Mouse (Mus musculus) kidney, postnatal 0 days (tissue): ENCODE data around the gene Cdc37l1. TPM values are rescaled to one million over a fixed set of nuclear protein-coding genes. Genes with fewer than 3 reads are reported as not detected.
"Not testable (repeated sequence)": the region's sequence is repeated elsewhere in the genome, so short reads cannot be mapped to it uniquely, and the experiment has no call there.

Experiments used
- ATAC-seq: fragments of 200-750 bp; cut with Nextera tagmentation; replicated peaks from 2 replicates; pipeline ENCODE4 v1.8.0; 2017; ENCODE audit warnings: low read depth, moderate number of reproducible peaks, moderate TSS enrichment, moderate library complexity; ENCODE audit not compliant: low FRiP score
- DNase-seq: peaks from one replicate; pipeline ENCODE4 v3.0.0-alpha.2; 2016; ENCODE audit warnings: low spot score
- H3K27ac ChIP-seq: fragments of 300-500 bp; sonication (generic); 2 replicates; pipeline ENCODE4 v1.5.1; 2014; ENCODE audit warnings: mild to moderate bottlenecking
- H3K27me3 ChIP-seq: fragments of 300-500 bp; sonication (generic); 2 replicates; pipeline ENCODE4 v1.6.1; 2014; ENCODE audit warnings: low read length, mixed read lengths; ENCODE audit not compliant: insufficient read depth
- H3K36me3 ChIP-seq: fragments of 300-500 bp; sonication (generic); 2 replicates; pipeline ENCODE4 v1.6.1; 2014; ENCODE audit warnings: low read length, mixed read lengths; ENCODE audit not compliant: insufficient read depth
- H3K4me1 ChIP-seq: fragments of 300-500 bp; sonication (generic); replicated peaks from 2 replicates; pipeline ENCODE4 v1.6.1; 2014; ENCODE audit warnings: antibody characterized with exemption, low read length, mixed read lengths; ENCODE audit not compliant: insufficient read depth
- H3K4me2 ChIP-seq: fragments of 300-500 bp; sonication (generic); 2 replicates; pipeline ENCODE4 v1.6.1; 2014; ENCODE audit warnings: mild to moderate bottlenecking, low read length, moderate library complexity, mixed read lengths
- H3K4me3 ChIP-seq: fragments of 300-500 bp; sonication (generic); replicated peaks from 2 replicates; pipeline ENCODE4 v1.5.1; 2014; ENCODE audit warnings: low read depth, low read length
- H3K9ac ChIP-seq: fragments of 300-500 bp; sonication (generic); 2 replicates; pipeline ENCODE4 v1.6.1; 2014; ENCODE audit warnings: low read depth, low read length
- H3K9me3 ChIP-seq: fragments of 300-500 bp; sonication (generic); replicated peaks from 2 replicates; pipeline ENCODE4 v1.6.1; 2016; ENCODE audit warnings: low read length, inconsistent platforms, mixed read lengths
- CTCF ChIP-seq: IDR thresholded peaks from 2 replicates; pipeline ENCODE4 v1.5.1; 2016; ENCODE audit warnings: antibody characterized with exemption, low read depth, mild to moderate bottlenecking, moderate library complexity
- WGBS: fragments of 180-500 bp; shearing (Covaris S2); extraction: QIAGEN DNeasy Blood & Tissue Kit; methylation state at CpG from one replicate; pipeline ENCODE4 v1.1.7; 2014; 5-methylcytosine and 5-hydroxymethylcytosine counted together
- polyA plus RNA-seq: library from polyadenylated mRNA; unstranded; fragments of >200 nt; fragmentation: Nextera tagmentation; extraction: Ambion mirVana; gene quantifications from 2 replicates; pipeline ENCODE4 v1.2.1, GENCODE M21; 2015

Cdc37l1 gene
- polyA plus RNA-seq, 1 experiment from 2014 or later, result 28.2 TPM

GRCm38 (mm10) chr19:28995366-28995765 lies 5.2 kb downstream of the Cdc37l1 start:
- no peak for TF ChIP-seq CTCF
- H3K27me3 ChIP-seq, result no peaks in the 10 kb centered on the region
- peaks cover 15% of the 10 kb centered on the region for H3K36me3 ChIP-seq
- ATAC-seq (no peak), DNase-seq (no peak)
- H3K4me3 ChIP-seq, result no peak overlapping the region
- no peaks in the 10 kb centered on the region for H3K9me3 ChIP-seq
- peaks cover 6% of the 10 kb centered on the region; the same call in 1 of the 2 replicates for H3K4me1 ChIP-seq
- WGBS, result 94% methylated on average over 5 of the region's 5 CpGs
- no peak overlapping the region for H3K4me2 ChIP-seq
- H3K27ac ChIP-seq, result no peak overlapping the region
- no peak overlapping the region for H3K9ac ChIP-seq

DNA sequence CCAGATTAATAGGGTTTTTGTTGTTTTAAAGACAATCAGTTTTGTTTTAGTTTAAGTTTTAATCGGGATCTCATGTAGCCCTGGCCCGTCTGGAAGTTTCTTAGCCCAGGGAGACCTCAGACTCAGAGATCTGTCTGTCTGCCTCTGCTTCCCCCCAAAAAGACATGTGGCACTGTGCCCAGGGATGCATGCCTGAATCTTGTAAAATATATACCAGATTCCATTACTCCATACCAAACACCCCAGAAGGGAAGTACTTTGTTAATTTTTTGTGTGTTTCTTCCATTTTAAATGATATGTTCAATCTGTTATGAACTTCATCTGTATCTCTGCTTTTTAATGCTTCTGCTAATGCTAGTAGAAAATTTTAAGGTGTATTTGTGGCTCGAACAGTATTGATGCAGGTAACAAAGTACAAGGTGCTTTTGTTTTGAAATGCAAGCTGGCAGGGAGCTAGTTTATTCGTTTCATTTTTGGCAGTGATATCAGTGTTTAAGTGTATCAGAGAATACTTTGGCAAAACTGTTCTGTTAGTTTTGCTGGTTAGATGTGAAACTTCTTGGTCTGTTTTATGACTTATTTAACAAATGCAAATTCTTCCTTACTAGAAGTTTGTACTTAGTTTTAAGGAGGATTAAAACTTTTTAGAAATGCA lies 8.0 kb downstream of the Cdc37l1 start:
- H3K36me3 ChIP-seq, result peaks cover 26% of the 10 kb centered on the region
- no peak overlapping the region for H3K4me2 ChIP-seq
- ATAC-seq, result no peak
- H3K4me3 ChIP-seq, result no peak overlapping the region
- WGBS, result 82% methylated on average over 4 of the region's 4 CpGs
- no peaks in the 10 kb centered on the region for H3K4me1 ChIP-seq
- H3K9me3 ChIP-seq, result no peaks in the 10 kb centered on the region
- H3K27ac ChIP-seq, result no peak overlapping the region
- no peak for TF ChIP-seq CTCF
- DNase-seq, result no peak
- no peaks in the 10 kb centered on the region for H3K27me3 ChIP-seq
- no peak overlapping the region for H3K9ac ChIP-seq

- H3K36me3 ChIP-seq, result peaks cover 17% of the 10 kb centered on the region
- H3K27ac ChIP-seq, H3K4me2 ChIP-seq, ATAC-seq, H3K9ac ChIP-seq, H3K4me1 ChIP-seq, H3K9me3 ChIP-seq, DNase-seq, H3K4me3 ChIP-seq, H3K27me3 ChIP-seq: not testable (repeated sequence)
- WGBS, result 97% methylated on average over 16 of the region's 16 CpGs
Measured at GRCm38 (mm10) chr19:29000321-29000720, 10.2 kb downstream of the Cdc37l1 start.

GRCm38 (mm10) chr19:29008069-29008706 lies 18.0 kb downstream of the Cdc37l1 start:
- H3K4me3 ChIP-seq, result no peak overlapping the region
- H3K4me2 ChIP-seq, result no peak overlapping the region
- no peak for TF ChIP-seq CTCF
- no peak for DNase-seq
- ATAC-seq, result no peak
- no peak overlapping the region for H3K9ac ChIP-seq
- H3K27me3 ChIP-seq, result no peaks in the 10 kb centered on the region
- no peaks in the 10 kb centered on the region for H3K9me3 ChIP-seq
- no peaks in the 10 kb centered on the region for H3K4me1 ChIP-seq
- 89% methylated on average over 3 of the region's 3 CpGs for WGBS
- no peak overlapping the region for H3K27ac ChIP-seq
- peaks cover 31% of the 10 kb centered on the region for H3K36me3 ChIP-seq

DNA sequence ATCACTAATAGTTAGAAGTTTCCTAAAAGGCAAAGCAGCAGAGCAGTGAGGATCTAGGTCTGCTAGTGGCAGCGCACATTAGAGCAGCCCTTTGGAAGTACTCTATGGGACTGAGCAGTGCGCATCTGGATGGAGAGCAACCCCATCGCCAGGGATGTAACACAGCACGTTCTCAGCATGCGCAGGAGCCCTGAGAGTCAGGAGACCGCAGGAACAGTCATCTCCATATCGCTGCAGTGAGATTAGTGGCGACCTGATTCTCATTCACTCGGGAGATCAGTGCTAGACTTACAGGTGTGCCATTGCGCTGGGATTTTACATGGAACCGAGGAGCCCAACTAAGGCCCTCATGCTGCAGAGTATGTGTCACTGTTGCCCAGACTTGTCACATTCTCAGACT lies 18.9 kb downstream of the Cdc37l1 start:
- Histone ChIP-seq H3K4me1 (no peaks in the 10 kb centered on the region), H3K27ac (no peak overlapping the region), H3K4me2 (no peak overlapping the region), H3K9ac (no peak overlapping the region), H3K9me3 (no peaks in the 10 kb centered on the region), H3K36me3 (peaks cover 33% of the 10 kb centered on the region), H3K4me3 (no peak overlapping the region), H3K27me3 (no peaks in the 10 kb centered on the region)
- WGBS, result 95% methylated on average over 11 of the region's 11 CpGs
- DNase-seq, result no peak
- TF ChIP-seq CTCF, result no peak
- ATAC-seq, result no peak

- no peak overlapping the region for H3K4me2 ChIP-seq
- no peaks in the 10 kb centered on the region for H3K4me1 ChIP-seq
- DNase-seq, result no peak
- no peak overlapping the region for H3K4me3 ChIP-seq
- no peaks in the 10 kb centered on the region for H3K27me3 ChIP-seq
- no peak for TF ChIP-seq CTCF
- H3K9me3 ChIP-seq, result no peaks in the 10 kb centered on the region
- no peak overlapping the region for H3K27ac ChIP-seq
- peaks cover 33% of the 10 kb centered on the region for H3K36me3 ChIP-seq
- ATAC-seq, result no peak
- 92% methylated on average over 12 of the region's 12 CpGs for WGBS
- H3K9ac ChIP-seq, result no peak overlapping the region
Measured at GRCm38 (mm10) chr19:29011355-29011990, 21.3 kb downstream of the Cdc37l1 start.
